Mouse (Mus musculus) midbrain, embryonic 13.5 days (tissue): ENCODE measurements around the gene Sept8. TPM values are rescaled to one million over a fixed set of nuclear protein-coding genes. Genes with fewer than 3 reads are reported as not detected.
A peak's percentile ranks its signal among the peaks of the same experiment; 100 is the strongest.

Experiments
- ATAC-seq: fragments of 200-750 bp; cut with Nextera tagmentation; 2 replicates; pipeline ENCODE4 v1.8.0; 2017; ENCODE audit warnings: mild to moderate bottlenecking, moderate TSS enrichment, moderate library complexity
- H3K27ac ChIP-seq: fragments of 300-500 bp; sonication (generic); 2 replicates; pipeline ENCODE4 v1.5.1; 2015; ENCODE audit warnings: inconsistent platforms, mild to moderate bottlenecking, moderate library complexity
- H3K27me3 ChIP-seq: fragments of 300-500 bp; sonication (generic); 2 replicates; pipeline ENCODE4 v1.6.1; 2015; ENCODE audit warnings: mild to moderate bottlenecking, inconsistent platforms
- H3K36me3 ChIP-seq: fragments of 300-500 bp; sonication (generic); 2 replicates; pipeline ENCODE4 v1.6.1; 2015; ENCODE audit warnings: mild to moderate bottlenecking, inconsistent platforms
- H3K4me1 ChIP-seq: fragments of 300-500 bp; sonication (generic); replicated peaks from 2 replicates; pipeline ENCODE4 v1.6.1; 2015; ENCODE audit warnings: inconsistent platforms
- H3K4me2 ChIP-seq: fragments of 300-500 bp; sonication (generic); replicated peaks from 2 replicates; pipeline ENCODE4 v1.6.1; 2015; ENCODE audit warnings: moderate library complexity, mild to moderate bottlenecking, inconsistent platforms
- H3K4me3 ChIP-seq: fragments of 300-500 bp; sonication (generic); replicated peaks from 2 replicates; pipeline ENCODE4 v1.5.1; 2015; ENCODE audit warnings: mild to moderate bottlenecking, inconsistent platforms
- H3K9ac ChIP-seq: fragments of 300-500 bp; sonication (generic); replicated peaks from 2 replicates; pipeline ENCODE4 v1.6.1; 2015; ENCODE audit warnings: mild to moderate bottlenecking, inconsistent platforms
- H3K9me3 ChIP-seq: fragments of 300-500 bp; sonication (generic); 2 replicates; pipeline ENCODE4 v1.6.1; 2016; ENCODE audit warnings: mild to moderate bottlenecking, inconsistent platforms
- WGBS: fragments of 180-500 bp; shearing (Covaris S2); methylation state at CpG from one replicate; pipeline ENCODE4 v1.1.7; 2015; 5-methylcytosine and 5-hydroxymethylcytosine counted together
- polyA plus RNA-seq: library from polyadenylated mRNA; unstranded; fragments of >200 nt; fragmentation: Nextera tagmentation; extraction: Ambion mirVana; gene quantifications from 2 replicates; pipeline ENCODE4 v1.2.1, GENCODE M21; 2015

Gene Sept8
- polyA plus RNA-seq, 1 experiment from 2014 or later = 12.7 TPM

- 86% methylated on average over 9 of the region's 9 CpGs for WGBS
- peaks cover 90% of the 10 kb centered on the region for H3K27me3 ChIP-seq
These were observed 35.7 kb upstream of the Sept8 start for GRCm38 (mm10) chr11:53483159-53483891.

GRCm38 (mm10) chr11:53485719-53486118 is 33.3 kb upstream of the Sept8 start:
- Histone ChIP-seq H3K4me1 (peaks cover 10% of the 10 kb centered on the region), H3K4me2 (no peak overlapping the region), H3K27ac (no peak overlapping the region), H3K9ac (no peak overlapping the region), H3K4me3 (no peak overlapping the region), H3K9me3 (no peaks in the 10 kb centered on the region), H3K27me3 (peaks cover 84% of the 10 kb centered on the region), H3K36me3 (no peaks in the 10 kb centered on the region)
- no peak for ATAC-seq
- 44% methylated on average over 3 of the region's 3 CpGs for WGBS

More at GRCm38 (mm10) chr11:53483159-53483891, 35.7 kb upstream of the Sept8 start:
- ATAC-seq = no peak
- H3K27ac ChIP-seq = no peak overlapping the region
- peaks cover 29% of the 10 kb centered on the region for H3K4me1 ChIP-seq
- no peak overlapping the region for H3K9ac ChIP-seq
- H3K4me2 ChIP-seq = no peak overlapping the region
- no peaks in the 10 kb centered on the region for H3K9me3 ChIP-seq
- H3K36me3 ChIP-seq = no peaks in the 10 kb centered on the region
- H3K4me3 ChIP-seq = no peak overlapping the region

GRCm38 (mm10) chr11:53486351-53486750 is 32.7 kb upstream of the Sept8 start:
- WGBS = 70% methylated on average over 3 of the region's 3 CpGs
- H3K27me3 ChIP-seq = peaks cover 80% of the 10 kb centered on the region

GRCm38 (mm10) chr11:53486822-53487594 is 32.0 kb upstream of the Sept8 start:
- Histone ChIP-seq H3K27me3 (peaks cover 73% of the 10 kb centered on the region), H3K27ac (no peak overlapping the region), H3K9me3 (no peaks in the 10 kb centered on the region), H3K9ac (peak overlapping the region; percentile 32; the same call in 1 of the 2 replicates), H3K4me1 (peaks cover 14% of the 10 kb centered on the region), H3K36me3 (no peaks in the 10 kb centered on the region), H3K4me2 (peak overlapping the region; percentile 50), H3K4me3 (peak overlapping the region; percentile 24)
- 13% methylated on average over 27 of the region's 27 CpGs for WGBS
- ATAC-seq = peak; percentile 41; the same call in 1 of the 2 replicates

More at GRCm38 (mm10) chr11:53486351-53486750, 32.7 kb upstream of the Sept8 start:
- Histone ChIP-seq H3K27ac (no peak overlapping the region), H3K4me2 (no peak overlapping the region), H3K36me3 (no peaks in the 10 kb centered on the region), H3K4me1 (peaks cover 10% of the 10 kb centered on the region), H3K4me3 (no peak overlapping the region), H3K9me3 (no peaks in the 10 kb centered on the region), H3K9ac (no peak overlapping the region)
- ATAC-seq = no peak

- ATAC-seq = no peak
- H3K27me3 ChIP-seq = peaks cover 66% of the 10 kb centered on the region
- 86% methylated on average over 5 of the region's 5 CpGs for WGBS
These were observed 30.1 kb upstream of the Sept8 start for GRCm38 (mm10) chr11:53489007-53489406.

GRCm38 (mm10) chr11:53489421-53489820 is 29.6 kb upstream of the Sept8 start:
- Histone ChIP-seq H3K27me3 (peaks cover 64% of the 10 kb centered on the region), H3K9me3 (no peaks in the 10 kb centered on the region), H3K4me1 (peaks cover 19% of the 10 kb centered on the region), H3K9ac (no peak overlapping the region), H3K4me2 (no peak overlapping the region), H3K27ac (no peak overlapping the region), H3K4me3 (no peak overlapping the region), H3K36me3 (no peaks in the 10 kb centered on the region)
- ATAC-seq = no peak
- WGBS = 43% methylated on average over 9 of the region's 9 CpGs

More at GRCm38 (mm10) chr11:53489007-53489406, 30.1 kb upstream of the Sept8 start:
- no peak overlapping the region for H3K9ac ChIP-seq
- no peaks in the 10 kb centered on the region for H3K36me3 ChIP-seq
- H3K27ac ChIP-seq = no peak overlapping the region
- H3K4me3 ChIP-seq = no peak overlapping the region
- no peaks in the 10 kb centered on the region for H3K9me3 ChIP-seq
- no peak overlapping the region for H3K4me2 ChIP-seq
- peaks cover 19% of the 10 kb centered on the region for H3K4me1 ChIP-seq

- H3K4me1 ChIP-seq = peaks cover 27% of the 10 kb centered on the region
- H3K27ac ChIP-seq = no peak overlapping the region
- no peak overlapping the region for H3K4me3 ChIP-seq
- no peak overlapping the region for H3K4me2 ChIP-seq
- WGBS = 5% methylated on average over 8 of the region's 8 CpGs
- no peaks in the 10 kb centered on the region for H3K9me3 ChIP-seq
- peaks cover 51% of the 10 kb centered on the region for H3K27me3 ChIP-seq
- H3K36me3 ChIP-seq = no peaks in the 10 kb centered on the region
- peak; percentile 67; the same call in 1 of the 2 replicates for ATAC-seq
- H3K9ac ChIP-seq = no peak overlapping the region
These were observed 27.1 kb upstream of the Sept8 start for GRCm38 (mm10) chr11:53491954-53492401.

GRCm38 (mm10) chr11:53493243-53493955 is 25.7 kb upstream of the Sept8 start:
- H3K27me3 ChIP-seq = peaks cover 50% of the 10 kb centered on the region
- peaks cover 20% of the 10 kb centered on the region for H3K4me1 ChIP-seq
- no peak overlapping the region for H3K4me2 ChIP-seq
- WGBS = 21% methylated on average over 3 of the region's 3 CpGs
- no peaks in the 10 kb centered on the region for H3K36me3 ChIP-seq
- H3K27ac ChIP-seq = no peak overlapping the region
- no peak overlapping the region for H3K4me3 ChIP-seq
- ATAC-seq = no peak
- no peak overlapping the region for H3K9ac ChIP-seq
- H3K9me3 ChIP-seq = no peaks in the 10 kb centered on the region

GRCm38 (mm10) chr11:53495417-53495816 is 23.6 kb upstream of the Sept8 start:
- Histone ChIP-seq H3K4me3 (no peak overlapping the region), H3K9ac (no peak overlapping the region), H3K27ac (peak overlapping the region; percentile 20; the same call in 1 of the 2 replicates), H3K27me3 (peaks cover 52% of the 10 kb centered on the region), H3K36me3 (no peaks in the 10 kb centered on the region), H3K9me3 (no peaks in the 10 kb centered on the region), H3K4me1 (peaks cover 21% of the 10 kb centered on the region), H3K4me2 (no peak overlapping the region)
- 14% methylated on average over 6 of the region's 6 CpGs for WGBS
- no peak for ATAC-seq

GRCm38 (mm10) chr11:53496946-53497345 is 22.1 kb upstream of the Sept8 start:
- peaks cover 56% of the 10 kb centered on the region for H3K27me3 ChIP-seq
- H3K4me2 ChIP-seq = no peak overlapping the region
- H3K4me3 ChIP-seq = no peak overlapping the region
- H3K9me3 ChIP-seq = no peaks in the 10 kb centered on the region
- no peak overlapping the region for H3K9ac ChIP-seq
- WGBS = 84% methylated on average over 6 of the region's 6 CpGs
- H3K27ac ChIP-seq = no peak overlapping the region
- H3K36me3 ChIP-seq = no peaks in the 10 kb centered on the region
- H3K4me1 ChIP-seq = peaks cover 22% of the 10 kb centered on the region
- no peak for ATAC-seq

- no peak for ATAC-seq
- WGBS = 9% methylated on average over 11 of the region's 11 CpGs
- Histone ChIP-seq H3K4me2 (no peak overlapping the region), H3K36me3 (no peaks in the 10 kb centered on the region), H3K4me1 (peaks cover 10% of the 10 kb centered on the region), H3K9ac (no peak overlapping the region), H3K4me3 (no peak overlapping the region), H3K27me3 (peaks cover 52% of the 10 kb centered on the region), H3K27ac (no peak overlapping the region), H3K9me3 (no peaks in the 10 kb centered on the region)
These were observed 18.5 kb upstream of the Sept8 start for GRCm38 (mm10) chr11:53500569-53500968.
